Mouse (Mus musculus) limb, embryonic 11.5 days (tissue): ENCODE results near the gene Oaz1. TPM values are rescaled to one million over a fixed set of nuclear protein-coding genes. Genes with fewer than 3 reads are reported as not detected.

ENCODE experiments used
- ATAC-seq: fragments of 200-750 bp; cut with Nextera tagmentation; 2 replicates; pipeline ENCODE4 v1.8.0; 2017; ENCODE audit warnings: low read depth; ENCODE audit not compliant: insufficient number of reproducible peaks, low FRiP score, low TSS enrichment
- DNase-seq: peaks from one replicate; pipeline ENCODE4 v3.0.0-alpha.2; 2015; ENCODE audit warnings: low spot score
- H3K27ac ChIP-seq: fragments of 300-500 bp; sonication (generic); replicated peaks from 2 replicates; pipeline ENCODE4 v1.5.1; 2014; ENCODE audit warnings: low read depth, mild to moderate bottlenecking, low read length
- H3K27me3 ChIP-seq: fragments of 300-500 bp; sonication (generic); 2 replicates; pipeline ENCODE4 v1.6.1; 2014; ENCODE audit warnings: mild to moderate bottlenecking, low read length, mixed read lengths; ENCODE audit not compliant: control insufficient read depth, insufficient read depth
- H3K36me3 ChIP-seq: fragments of 300-500 bp; sonication (generic); 2 replicates; pipeline ENCODE4 v1.6.1; 2014; ENCODE audit warnings: mild to moderate bottlenecking, low read length, moderate library complexity, mixed read lengths; ENCODE audit not compliant: control insufficient read depth, insufficient read depth
- H3K4me1 ChIP-seq: fragments of 300-500 bp; sonication (generic); 2 replicates; pipeline ENCODE4 v1.6.1; 2014; ENCODE audit warnings: low read length, mixed read lengths; ENCODE audit not compliant: control insufficient read depth, insufficient read depth
- H3K4me2 ChIP-seq: fragments of 300-500 bp; sonication (generic); 2 replicates; pipeline ENCODE4 v1.6.1; 2014; ENCODE audit warnings: low read depth, mild to moderate bottlenecking, moderate library complexity; ENCODE audit not compliant: severe bottlenecking
- H3K4me3 ChIP-seq: fragments of 300-500 bp; sonication (generic); 2 replicates; pipeline ENCODE4 v1.5.1; 2014; ENCODE audit warnings: low read depth, low read length
- H3K9ac ChIP-seq: fragments of 300-500 bp; sonication (generic); 2 replicates; pipeline ENCODE4 v1.6.1; 2014; ENCODE audit warnings: mild to moderate bottlenecking, low read length
- H3K9me3 ChIP-seq: fragments of 300-500 bp; sonication (generic); 2 replicates; pipeline ENCODE4 v1.6.1; 2016; ENCODE audit warnings: low read length; ENCODE audit not compliant: control insufficient read depth
- WGBS: fragments of 180-500 bp; shearing (Covaris S2); extraction: QIAGEN DNeasy Blood & Tissue Kit; methylation state at CpG from one replicate; pipeline ENCODE4 v1.1.7; 2014; 5-methylcytosine and 5-hydroxymethylcytosine counted together
- polyA plus RNA-seq: library from polyadenylated mRNA; unstranded; fragments of >200 nt; fragmentation: Nextera tagmentation; extraction: Ambion mirVana; gene quantifications from 2 replicates; pipeline ENCODE4 v1.2.1, GENCODE M21; 2014

Oaz1 gene
- polyA plus RNA-seq, 1 experiment from 2014 or later = 2,108 TPM

GRCm38 (mm10) chr10:80798150-80799006 is 28.1 kb upstream of the Oaz1 start, which contains the start of the genes Sf3a2 and Plekhj1:
Sf3a2 (plus strand) TSS chr10:80798198.
Plekhj1 (minus strand) TSS chr10:80798626.
- Histone ChIP-seq H3K4me2 (peak within 1 kb of the TSS; percentile 92), H3K4me3 (peak within 1 kb of the TSS; percentile 97), H3K36me3 (peaks cover 39% of the 10 kb centered on the region), H3K9ac (peak within 1 kb of the TSS; percentile 95), H3K27ac (peak within 1 kb of the TSS; percentile 91), H3K9me3 (no peaks in the 10 kb centered on the region), H3K4me1 (peaks cover 15% of the 10 kb centered on the region), H3K27me3 (no peaks in the 10 kb centered on the region)
- ATAC-seq = peak; percentile 88
- peak; percentile 95 for DNase-seq
- WGBS = under 1% methylated on average over 103 of the region's 104 CpGs

GRCm38 (mm10) chr10:80799070-80799566 is 27.3 kb upstream of the Oaz1 start:
- ATAC-seq = no peak
- Histone ChIP-seq H3K4me1 (peaks cover 15% of the 10 kb centered on the region), H3K9me3 (no peaks in the 10 kb centered on the region), H3K27ac (peak overlapping the region; percentile 91), H3K9ac (peak overlapping the region; percentile 95), H3K4me2 (peak overlapping the region; percentile 88), H3K27me3 (no peaks in the 10 kb centered on the region), H3K36me3 (peaks cover 40% of the 10 kb centered on the region), H3K4me3 (peak overlapping the region; percentile 97)
- 3% methylated on average over 18 of the region's 18 CpGs for WGBS
- no peak for DNase-seq

GRCm38 (mm10) chr10:80802204-80802912 is 24.1 kb upstream of the Oaz1 start:
- DNase-seq = no peak
- Histone ChIP-seq H3K4me3 (no peak overlapping the region), H3K27ac (no peak overlapping the region), H3K4me2 (no peak overlapping the region), H3K9me3 (no peaks in the 10 kb centered on the region), H3K27me3 (peaks cover 6% of the 10 kb centered on the region; the same call in 1 of the 2 replicates), H3K4me1 (peaks cover 25% of the 10 kb centered on the region), H3K9ac (no peak overlapping the region), H3K36me3 (peaks cover 39% of the 10 kb centered on the region)
- ATAC-seq = no peak
- WGBS = 91% methylated on average over 10 of the region's 10 CpGs

- no peak overlapping the region for H3K4me2 ChIP-seq
- no peak for DNase-seq
- peaks cover 7% of the 10 kb centered on the region for H3K27me3 ChIP-seq
- H3K27ac ChIP-seq = no peak overlapping the region
- 86% methylated on average over 3 of the region's 3 CpGs for WGBS
- no peaks in the 10 kb centered on the region for H3K9me3 ChIP-seq
- H3K9ac ChIP-seq = no peak overlapping the region
- peaks cover 27% of the 10 kb centered on the region for H3K4me1 ChIP-seq
- H3K36me3 ChIP-seq = peaks cover 39% of the 10 kb centered on the region
- H3K4me3 ChIP-seq = no peak overlapping the region
- ATAC-seq = no peak
These were observed 23.5 kb upstream of the Oaz1 start for GRCm38 (mm10) chr10:80802996-80803395.

GRCm38 (mm10) chr10:80804340-80804739 is 22.1 kb upstream of the Oaz1 start:
- H3K27me3 ChIP-seq = peaks cover 19% of the 10 kb centered on the region
- ATAC-seq = no peak
- H3K9me3 ChIP-seq = no peaks in the 10 kb centered on the region
- WGBS = 100% methylated on average over 2 of the region's 2 CpGs
- no peak overlapping the region for H3K9ac ChIP-seq
- H3K4me3 ChIP-seq = no peak overlapping the region
- H3K4me2 ChIP-seq = no peak overlapping the region
- no peak for DNase-seq
- H3K4me1 ChIP-seq = peaks cover 36% of the 10 kb centered on the region
- peaks cover 39% of the 10 kb centered on the region for H3K36me3 ChIP-seq
- H3K27ac ChIP-seq = no peak overlapping the region

- DNase-seq (no peak), ATAC-seq (no peak)
- no peak within 1 kb of the TSS for H3K4me2 ChIP-seq
- no peak within 1 kb of the TSS for H3K4me3 ChIP-seq
- H3K9ac ChIP-seq = no peak within 1 kb of the TSS
- H3K27me3 ChIP-seq = peaks cover 19% of the 10 kb centered on the region
- H3K4me1 ChIP-seq = peaks cover 30% of the 10 kb centered on the region
- H3K27ac ChIP-seq = no peak within 1 kb of the TSS
- peaks cover 39% of the 10 kb centered on the region for H3K36me3 ChIP-seq
- WGBS = 72% methylated on average over 6 of the region's 6 CpGs
- H3K9me3 ChIP-seq = no peaks in the 10 kb centered on the region
These were observed 21.5 kb upstream of the Oaz1 start, which contains the start of gene Amh for GRCm38 (mm10) chr10:80804916-80805315. Amh (plus strand) TSS chr10:80805243.

- H3K27me3 ChIP-seq = peaks cover 21% of the 10 kb centered on the region
- no peak for ATAC-seq
- H3K4me3 ChIP-seq = no peak overlapping the region
These were observed 21.1 kb upstream of the Oaz1 start for GRCm38 (mm10) chr10:80805322-80805721.

GRCm38 (mm10) chr10:80805925-80806324 is 20.5 kb upstream of the Oaz1 start:
- no peak overlapping the region for H3K4me3 ChIP-seq
- no peak overlapping the region for H3K9ac ChIP-seq
- peaks cover 30% of the 10 kb centered on the region for H3K4me1 ChIP-seq
- H3K9me3 ChIP-seq = no peaks in the 10 kb centered on the region
- peaks cover 21% of the 10 kb centered on the region for H3K27me3 ChIP-seq
- no peak overlapping the region for H3K27ac ChIP-seq
- H3K4me2 ChIP-seq = no peak overlapping the region
- H3K36me3 ChIP-seq = peaks cover 39% of the 10 kb centered on the region
- DNase-seq (peak; percentile 87), ATAC-seq (peak; percentile 32)
- WGBS = 24% methylated on average over 3 of the region's 3 CpGs

More at GRCm38 (mm10) chr10:80805322-80805721, 21.1 kb upstream of the Oaz1 start:
- WGBS = 66% methylated on average over 5 of the region's 5 CpGs
- no peak for DNase-seq
- Histone ChIP-seq H3K9ac (no peak overlapping the region), H3K36me3 (peaks cover 39% of the 10 kb centered on the region), H3K4me2 (no peak overlapping the region), H3K9me3 (no peaks in the 10 kb centered on the region), H3K4me1 (peaks cover 30% of the 10 kb centered on the region), H3K27ac (no peak overlapping the region)
